Mouse (Mus musculus) CH12.LX (cell line): ENCODE results near the gene Cfap74.

Experiments
- CTCF ChIP-seq, 2 experiments: IDR thresholded peaks in 1 of 2; conservative IDR thresholded peaks in 1 of 2; 2 replicates each; pipeline ENCODE4 v1.5.1; 2011 to 2012; ENCODE audit warnings: low read depth in 2 of 2, low read length in 2 of 2, improper control_type of control experiment in 1 of 2, inconsistent platforms in 1 of 2, mild to moderate bottlenecking in 1 of 2, moderate library complexity in 1 of 2
- EP300 ChIP-seq: IDR thresholded peaks from 2 replicates; pipeline ENCODE4 v1.6.1; 2011; ENCODE audit warnings: low read length, improper control_type of control experiment
- HCFC1 ChIP-seq: IDR thresholded peaks from 2 replicates; pipeline ENCODE4 v1.6.1; 2012; ENCODE audit warnings: low read depth, mild to moderate bottlenecking, inconsistent platforms, low read length, improper control_type of control experiment
- JUN ChIP-seq: IDR thresholded peaks from 2 replicates; pipeline ENCODE4 v1.6.1; 2011; ENCODE audit warnings: low read depth, mild to moderate bottlenecking, low read length, improper control_type of control experiment, moderate library complexity; ENCODE audit not compliant: insufficient read depth
- MAX ChIP-seq: IDR thresholded peaks from 2 replicates; pipeline ENCODE4 v1.6.1; 2011; ENCODE audit warnings: low read length, improper control_type of control experiment
- MAZ ChIP-seq: IDR thresholded peaks from 2 replicates; pipeline ENCODE4 v1.6.1; 2012; ENCODE audit warnings: low read depth, mild to moderate bottlenecking, inconsistent platforms, low read length, improper control_type of control experiment, moderate library complexity
- MEF2A ChIP-seq: IDR thresholded peaks from 2 replicates; pipeline ENCODE4 v1.6.1; 2014; ENCODE audit warnings: low read depth, mild to moderate bottlenecking, inconsistent platforms, low read length, improper control_type of control experiment, borderline replicate concordance
- PAX5 ChIP-seq: IDR thresholded peaks from 2 replicates; pipeline ENCODE4 v1.6.1; 2012; ENCODE audit warnings: low read length, inconsistent platforms, mixed read lengths
- POLR2AphosphoS2 ChIP-seq: IDR thresholded peaks from 2 replicates; pipeline ENCODE4 v1.6.1; 2011; ENCODE audit warnings: low read depth, low read length, improper control_type of control experiment
- SMC3 ChIP-seq: IDR thresholded peaks from 2 replicates; pipeline ENCODE4 v1.6.1; 2011; ENCODE audit warnings: low read depth, low read length, improper control_type of control experiment
- TBP ChIP-seq: conservative IDR thresholded peaks from 2 replicates; pipeline ENCODE4 v1.6.1; 2011; ENCODE audit warnings: low read depth, low read length, improper control_type of control experiment
- UBTF ChIP-seq: IDR thresholded peaks from 2 replicates; pipeline ENCODE4 v1.6.1; 2012; ENCODE audit warnings: low read depth, mild to moderate bottlenecking, inconsistent platforms, low read length, improper control_type of control experiment, moderate library complexity
- USF1 ChIP-seq: IDR thresholded peaks from 2 replicates; pipeline ENCODE4 v1.6.1; 2014; ENCODE audit warnings: low read depth, mild to moderate bottlenecking, inconsistent platforms, low read length, improper control_type of control experiment
- ZNF384 ChIP-seq: IDR thresholded peaks from 2 replicates; pipeline ENCODE4 v1.6.1; 2012; ENCODE audit warnings: low read depth, low read length, improper control_type of control experiment, inconsistent platforms

DNA sequence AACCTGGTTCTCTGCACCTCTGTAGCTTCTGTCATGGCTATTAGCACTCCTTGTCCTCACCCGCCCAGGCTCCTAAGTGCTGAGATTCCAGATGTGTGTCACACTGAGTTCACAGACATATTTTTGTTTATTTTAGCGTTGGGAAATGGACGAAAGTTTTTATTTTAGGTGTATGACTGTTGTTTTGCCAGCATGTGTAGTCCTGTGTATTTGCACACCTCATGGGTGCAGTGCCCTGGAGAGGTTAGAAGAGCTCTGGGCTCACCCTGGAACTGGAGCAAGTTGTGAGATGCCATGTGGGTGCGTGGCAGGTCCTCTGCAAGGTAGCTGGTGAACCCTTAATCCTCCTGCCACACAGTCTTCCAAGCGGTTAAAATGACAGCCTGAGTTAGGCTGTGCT lies 46.5 kb upstream of the Cfap74 start:
- TF ChIP-seq MAZ (no peak), EP300 (no peak), CTCF (conservative IDR thresholded peaks at IDR 0.05 in 1 of 2, IDR thresholded peaks at IDR 0.05 in 1 of 2; ENCODE audit: low read depth in 2 of 2, low read length in 2 of 2) (no peak), HCFC1 (no peak), POLR2AphosphoS2 (no peak), PAX5 (no peak), MAX (no peak), TBP (no peak), JUN (no peak), SMC3 (no peak), USF1 (no peak), ZNF384 (no peak), UBTF (no peak), MEF2A (no peak)
